Mouse (Mus musculus): Measurements from ENCODE around the gene Bub1b. TPM values are rescaled to one million over a fixed set of nuclear protein-coding genes. Genes with fewer than 3 reads are reported as not detected.

Bub1b gene
- 10 to 100 TPM; 64.0 to 64.1 TPM for total RNA-seq (2023)

GRCm38 (mm10) chr2:118597673-118598568, at the start of gene Bub1b:
Gene Bub1b, plus strand, starts transcription at chr2:118598211.

DNA sequence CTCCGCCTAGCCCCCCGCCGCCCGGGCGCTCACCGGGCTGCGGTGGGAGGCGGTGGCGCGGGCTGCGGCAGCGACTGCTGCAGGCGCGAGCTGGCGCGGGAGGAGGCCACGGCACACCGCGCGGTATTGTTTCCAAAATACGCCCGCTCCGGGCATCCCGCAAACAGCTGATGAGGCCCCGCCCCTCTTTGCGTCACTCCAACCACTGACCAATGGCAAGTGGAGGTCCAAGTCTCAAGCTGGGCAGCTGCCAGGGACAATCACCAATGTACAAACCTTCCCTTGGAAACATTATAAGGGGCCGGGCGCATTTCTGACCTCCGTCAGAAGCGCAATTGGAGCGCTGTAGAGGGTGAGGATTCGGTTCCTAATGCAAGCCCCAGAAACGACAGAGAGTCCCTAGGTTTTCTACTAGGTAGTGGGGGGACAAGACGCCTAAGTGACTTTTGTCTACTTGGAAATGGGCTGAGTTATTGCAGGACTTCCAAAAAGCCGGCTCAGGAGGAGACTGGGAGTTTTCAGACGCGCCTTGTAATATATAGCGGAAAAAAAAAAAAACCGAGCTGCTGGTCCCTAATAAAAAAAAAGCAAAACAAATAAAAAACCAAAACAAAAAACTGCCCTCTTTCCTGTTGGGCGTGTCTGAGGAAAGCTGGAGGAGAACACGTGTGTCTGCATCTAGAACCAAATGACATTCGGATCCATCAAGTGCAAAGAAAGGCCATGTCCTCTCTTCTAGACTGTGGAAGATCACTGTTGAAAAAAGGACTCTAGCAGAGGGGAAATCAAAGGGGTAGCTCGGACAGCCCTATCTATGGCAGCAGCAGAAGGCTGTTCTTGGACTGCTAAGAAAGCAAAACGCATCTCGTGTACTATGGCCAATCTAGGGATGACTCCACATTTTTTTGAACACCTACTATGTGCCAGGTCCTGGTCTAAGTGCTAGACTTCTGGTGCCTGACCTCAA, 48.2 kb upstream of the Bub1b start, which contains the start of gene Bmf:
Gene Bmf, minus strand, starts transcription at position 181 of the 967 bp plus-strand sequence.

DNA sequence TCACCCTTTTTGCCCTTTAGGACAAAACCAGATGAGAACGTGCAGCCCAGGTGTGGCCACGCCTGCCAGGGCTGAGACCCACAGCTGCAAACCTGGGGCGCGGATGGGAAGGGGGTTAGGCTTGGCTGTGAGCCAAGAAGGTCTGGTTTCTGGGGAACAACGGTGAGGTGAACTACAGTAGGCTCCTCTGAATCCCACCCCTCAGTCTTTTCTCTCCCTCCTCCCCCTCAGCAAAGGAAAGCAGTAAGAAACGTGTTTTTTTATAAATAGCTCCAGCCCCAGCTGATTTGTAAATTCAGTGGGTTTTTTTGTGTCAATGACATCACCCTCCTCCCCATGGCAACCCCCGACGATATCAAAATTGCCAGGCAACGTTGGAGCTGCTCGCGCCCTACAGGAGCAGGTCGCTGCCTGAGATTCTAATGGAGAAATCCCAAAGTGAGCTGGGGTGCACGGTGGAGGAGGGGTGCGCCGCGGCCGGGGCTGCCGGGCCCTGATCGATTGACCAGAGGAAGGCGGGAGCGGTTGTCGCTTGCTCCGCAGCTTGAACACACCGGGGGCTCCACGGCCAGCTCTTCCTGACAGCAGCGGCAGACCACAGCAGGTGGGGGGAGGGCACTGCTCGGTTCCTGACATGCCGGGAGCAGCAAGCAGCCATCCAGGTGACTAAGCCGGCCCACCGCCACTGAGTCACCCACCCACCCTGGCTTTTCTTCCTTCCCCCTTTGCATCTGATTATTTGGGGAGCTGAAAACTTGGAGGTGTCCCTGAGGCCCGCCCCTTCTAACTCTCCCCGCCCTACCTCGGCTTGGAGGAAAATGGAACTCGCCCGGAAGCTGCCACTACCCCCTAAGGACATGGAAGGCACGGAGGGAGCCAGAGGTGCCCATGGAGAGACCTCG, 65.1 kb downstream of the Bub1b start, which contains the start of gene Pak6:
Gene Pak6, plus strand, starts transcription at position 402 of the 902 bp plus-strand sequence.

Other genes with a start within 250 kb of the Bub1b start
- not detected for gene Gpr176, start 224.8 kb upstream of the Bub1b start, total RNA-seq (2023)
- 1 to 10 TPM; 7.7 to 9.1 TPM for gene Eif2ak4, start 209.6 kb upstream of the Bub1b start, total RNA-seq (2023)
- 10 to 100 TPM; 80.6 to 83.0 TPM for gene Srp14, start 118.5 kb upstream of the Bub1b start, total RNA-seq (2023)
- gene Bmf, start 48.5 kb upstream of the Bub1b start, total RNA-seq (2023) = 10 to 100 TPM in 1 of 2 experiments, 1 to 10 TPM in 1; 8.5 to 13.5 TPM
- gene Pak6, start 65.1 kb downstream of the Bub1b start, total RNA-seq (2023) = not detected
- gene Ankrd63, start 105.8 kb downstream of the Bub1b start, total RNA-seq (2023) = under 1 TPM; 0.70 to 0.93 TPM
- gene Plcb2, start 130.2 kb downstream of the Bub1b start, total RNA-seq (2023) = 100 to 1,000 TPM; 163 to 171 TPM
- gene Inafm2, start 147.5 kb downstream of the Bub1b start, total RNA-seq (2023) = 10 to 100 TPM; 12.9 to 13.3 TPM
- under 1 TPM; 0.20 to 0.33 TPM for gene Ccdc9b, start 164.4 kb downstream of the Bub1b start, total RNA-seq (2023)
- not detected for gene Phgr1, start 174.6 kb downstream of the Bub1b start, total RNA-seq (2023)
- gene Disp2, start 181.5 kb downstream of the Bub1b start, total RNA-seq (2023) = under 1 TPM in 1 of 2 experiments, not detected in 1; 0.04 TPM
- 10 to 100 TPM; 53.2 to 58.7 TPM for gene Knstrn, start 215.8 kb downstream of the Bub1b start, total RNA-seq (2023)

Measured in neutrophil, adult 83 days (primary cell).